Mouse (Mus musculus): ENCODE measurements at regions not wholly inside any gene's neighbourhood (a gene's known extent, or its start where the extent isn't known, plus 50 kb on each side); places are given as distances from the start of the nearest gene placed in this dataset.

DNA sequence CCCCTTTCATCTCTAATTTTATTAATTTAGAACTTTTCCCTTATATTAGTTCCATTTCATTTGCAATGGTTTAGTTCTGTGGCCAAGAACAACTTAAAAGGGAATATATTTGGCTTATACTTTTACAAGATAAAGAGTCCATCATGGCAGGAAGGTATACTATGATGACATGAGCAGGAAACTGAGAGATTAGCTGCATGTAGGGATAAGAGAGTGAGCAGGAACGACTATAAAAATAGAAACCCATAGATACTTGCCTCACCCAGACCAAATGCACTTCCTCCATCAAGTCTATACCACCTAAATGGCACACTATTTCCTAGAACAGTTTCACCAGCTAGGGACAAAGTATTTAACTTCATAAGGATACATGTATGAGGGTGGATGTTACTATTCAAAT, 752.2 kb upstream of the Pou3f4 start:
- H3K9me3 ChIP-seq (replicated peaks; ENCODE audit: control insufficient read depth, low read length, poor library complexity, severe bottlenecking): no peaks in the 10 kb centered on the region
- no peaks in the 10 kb centered on the region for H3K4me1 ChIP-seq (ENCODE audit: control insufficient read depth, insufficient read depth, low read length)
- no peaks in the 10 kb centered on the region for H3K27me3 ChIP-seq (ENCODE audit: control insufficient read depth, insufficient read depth, low read depth, low read length)
- no peaks in the 10 kb centered on the region for H3K36me3 ChIP-seq (ENCODE audit: control insufficient read depth, insufficient read depth, low read length)
- H3K27ac ChIP-seq (ENCODE audit: low read length): no peak overlapping the region
- no peak overlapping the region for H3K9ac ChIP-seq (ENCODE audit: low read depth, low read length)
- no peak for ATAC-seq
- WGBS: 46% methylated on average over 1 of the region's 1 CpGs
- H3K4me2 ChIP-seq (ENCODE audit: low read length): no peak overlapping the region
- H3K4me3 ChIP-seq (ENCODE audit: low read depth, low read length): no peak overlapping the region

DNA sequence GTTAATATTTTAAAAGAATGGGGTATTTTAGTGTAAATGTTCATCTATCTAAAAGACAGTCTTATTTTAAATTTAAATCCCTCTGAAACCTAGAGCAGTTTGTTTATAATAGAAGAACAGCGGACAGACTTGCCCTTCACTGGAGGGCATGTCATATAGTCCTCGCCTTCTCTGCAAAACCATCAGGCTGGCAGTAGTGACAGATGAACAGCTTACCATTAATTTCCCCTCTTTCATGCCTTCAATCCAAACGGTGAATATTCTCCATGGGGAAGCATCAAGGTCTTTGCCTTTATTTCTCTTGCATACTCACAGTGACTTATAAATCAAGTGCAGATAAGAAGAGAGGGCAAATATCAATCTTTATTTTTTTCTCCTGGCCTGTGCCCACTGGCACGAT, 737.7 kb upstream of the Pou3f4 start:
- no peaks in the 10 kb centered on the region for H3K27me3 ChIP-seq (ENCODE audit: control insufficient read depth, insufficient read depth, low read depth, low read length)
- no peak overlapping the region for H3K9ac ChIP-seq (ENCODE audit: low read depth, low read length)
- no peak overlapping the region for H3K4me3 ChIP-seq (ENCODE audit: low read depth, low read length)
- no peak for ATAC-seq
- no peaks in the 10 kb centered on the region for H3K9me3 ChIP-seq (replicated peaks; ENCODE audit: control insufficient read depth, low read length, poor library complexity, severe bottlenecking)
- H3K4me1 ChIP-seq (ENCODE audit: control insufficient read depth, insufficient read depth, low read length): no peaks in the 10 kb centered on the region
- 33% methylated on average over 4 of the region's 4 CpGs for WGBS
- H3K36me3 ChIP-seq (ENCODE audit: control insufficient read depth, insufficient read depth, low read length): no peaks in the 10 kb centered on the region
- 0 out of 2 replicates have a peak overlapping the region, but pooled peaks have one; percentile 4 for H3K4me2 ChIP-seq (ENCODE audit: low read length)
- no peak overlapping the region for H3K27ac ChIP-seq (ENCODE audit: low read length)

DNA sequence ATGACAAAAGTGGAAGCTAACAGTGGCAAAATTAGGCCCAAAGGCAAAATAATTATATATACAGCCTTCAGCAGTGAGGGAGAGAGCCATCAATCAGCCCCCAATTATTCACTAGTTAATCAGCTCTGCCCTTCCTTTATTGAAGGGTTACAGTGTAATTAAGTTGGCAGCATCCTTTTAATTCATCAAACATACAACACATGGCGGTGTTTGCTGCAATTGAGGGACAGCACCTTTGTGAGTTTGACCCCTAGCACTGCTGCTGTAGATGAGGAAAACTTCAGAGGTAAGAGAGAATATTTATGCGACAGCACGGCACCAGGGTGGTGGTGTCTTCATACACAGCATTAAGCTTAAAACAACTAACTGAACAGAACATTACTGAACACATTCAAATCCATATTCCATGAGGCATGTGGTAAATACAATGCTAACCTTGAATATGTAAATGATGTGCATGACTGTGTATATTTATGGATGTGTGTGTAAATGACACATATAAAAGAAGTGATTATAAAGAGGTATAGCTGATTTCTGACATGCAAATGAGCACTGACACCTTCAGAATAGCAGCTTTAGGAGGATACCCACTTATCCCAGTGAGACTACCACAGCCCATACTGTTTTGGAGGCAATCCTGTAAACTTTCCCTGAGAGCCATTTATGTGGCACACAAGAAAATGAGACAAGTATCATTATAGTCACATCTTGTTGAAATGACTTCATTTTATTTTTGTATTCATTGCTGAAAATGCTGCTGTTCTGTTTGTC, 736.1 kb upstream of the Pou3f4 start:
- 36% methylated on average over 3 of the region's 3 CpGs for WGBS
- ATAC-seq: 0 out of 2 replicates have a peak, but pooled peaks have one; percentile 28
- no peak overlapping the region for H3K27ac ChIP-seq (ENCODE audit: low read length)
- H3K27me3 ChIP-seq (ENCODE audit: control insufficient read depth, insufficient read depth, low read depth, low read length): no peaks in the 10 kb centered on the region
- H3K9me3 ChIP-seq (replicated peaks; ENCODE audit: control insufficient read depth, low read length, poor library complexity, severe bottlenecking): no peaks in the 10 kb centered on the region
- H3K4me2 ChIP-seq (ENCODE audit: low read length): no peak overlapping the region
- no peak overlapping the region for H3K4me3 ChIP-seq (ENCODE audit: low read depth, low read length)
- H3K9ac ChIP-seq (ENCODE audit: low read depth, low read length): no peak overlapping the region
- H3K4me1 ChIP-seq (ENCODE audit: control insufficient read depth, insufficient read depth, low read length): no peaks in the 10 kb centered on the region
- no peaks in the 10 kb centered on the region for H3K36me3 ChIP-seq (ENCODE audit: control insufficient read depth, insufficient read depth, low read length)

DNA sequence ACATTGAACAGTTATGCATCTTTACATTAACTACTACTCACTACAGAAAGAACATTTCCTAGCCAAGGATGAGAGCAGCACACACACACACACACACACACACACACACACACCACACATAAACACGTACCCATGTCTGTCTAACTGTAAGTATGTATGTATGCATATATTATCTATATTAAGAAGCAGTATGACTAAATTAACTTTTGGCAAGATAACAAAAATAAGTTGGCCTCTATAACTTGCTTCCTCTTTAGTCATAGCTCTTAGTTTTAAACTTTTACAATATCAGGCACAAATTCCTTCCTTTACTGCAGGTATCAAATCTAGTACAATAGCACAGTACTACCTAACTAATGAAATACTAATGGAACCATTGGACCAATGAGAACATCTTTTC, 717.1 kb upstream of the Pou3f4 start:
- Histone ChIP-seq H3K27ac (ENCODE audit: low read length) (no peak overlapping the region), H3K4me3 (ENCODE audit: low read depth, low read length) (no peak overlapping the region), H3K36me3 (ENCODE audit: control insufficient read depth, insufficient read depth, low read length) (no peaks in the 10 kb centered on the region), H3K9me3 (replicated peaks; ENCODE audit: control insufficient read depth, low read length, poor library complexity, severe bottlenecking) (no peaks in the 10 kb centered on the region), H3K4me2 (ENCODE audit: low read length) (no peak overlapping the region), H3K27me3 (ENCODE audit: control insufficient read depth, insufficient read depth, low read depth, low read length) (no peaks in the 10 kb centered on the region), H3K9ac (ENCODE audit: low read depth, low read length) (no peak overlapping the region), H3K4me1 (ENCODE audit: control insufficient read depth, insufficient read depth, low read length) (no peaks in the 10 kb centered on the region)
- WGBS: 76% methylated on average over 1 of the region's 1 CpGs
- no peak for ATAC-seq

DNA sequence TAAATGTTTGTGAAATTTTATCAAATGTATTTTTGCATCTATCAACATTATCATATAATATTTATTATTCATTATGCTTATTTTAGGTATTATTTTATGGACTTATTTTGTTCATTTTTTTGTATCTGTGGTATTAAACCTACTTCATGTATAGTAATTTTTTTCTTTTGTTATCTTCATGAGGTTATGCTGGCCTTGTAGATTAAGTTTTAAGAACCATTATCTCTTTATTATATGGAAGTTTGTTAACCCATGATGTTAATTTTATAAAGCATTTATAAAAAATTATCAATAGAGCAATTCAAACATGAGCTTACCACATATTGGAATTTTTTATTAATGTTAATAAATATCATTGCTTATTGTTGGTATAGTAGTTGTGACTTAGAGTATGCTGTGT, 704.6 kb upstream of the Pou3f4 start:
- H3K9ac ChIP-seq (ENCODE audit: low read depth, low read length): no peak overlapping the region
- no peaks in the 10 kb centered on the region for H3K4me1 ChIP-seq (ENCODE audit: control insufficient read depth, insufficient read depth, low read length)
- H3K27me3 ChIP-seq (ENCODE audit: control insufficient read depth, insufficient read depth, low read depth, low read length): no peaks in the 10 kb centered on the region
- no peak overlapping the region for H3K4me3 ChIP-seq (ENCODE audit: low read depth, low read length)
- no peak for ATAC-seq
- H3K27ac ChIP-seq (ENCODE audit: low read length): no peak overlapping the region
- H3K36me3 ChIP-seq (ENCODE audit: control insufficient read depth, insufficient read depth, low read length): no peaks in the 10 kb centered on the region
- H3K9me3 ChIP-seq (replicated peaks; ENCODE audit: control insufficient read depth, low read length, poor library complexity, severe bottlenecking): no peaks in the 10 kb centered on the region
- no peak overlapping the region for H3K4me2 ChIP-seq (ENCODE audit: low read length)

DNA sequence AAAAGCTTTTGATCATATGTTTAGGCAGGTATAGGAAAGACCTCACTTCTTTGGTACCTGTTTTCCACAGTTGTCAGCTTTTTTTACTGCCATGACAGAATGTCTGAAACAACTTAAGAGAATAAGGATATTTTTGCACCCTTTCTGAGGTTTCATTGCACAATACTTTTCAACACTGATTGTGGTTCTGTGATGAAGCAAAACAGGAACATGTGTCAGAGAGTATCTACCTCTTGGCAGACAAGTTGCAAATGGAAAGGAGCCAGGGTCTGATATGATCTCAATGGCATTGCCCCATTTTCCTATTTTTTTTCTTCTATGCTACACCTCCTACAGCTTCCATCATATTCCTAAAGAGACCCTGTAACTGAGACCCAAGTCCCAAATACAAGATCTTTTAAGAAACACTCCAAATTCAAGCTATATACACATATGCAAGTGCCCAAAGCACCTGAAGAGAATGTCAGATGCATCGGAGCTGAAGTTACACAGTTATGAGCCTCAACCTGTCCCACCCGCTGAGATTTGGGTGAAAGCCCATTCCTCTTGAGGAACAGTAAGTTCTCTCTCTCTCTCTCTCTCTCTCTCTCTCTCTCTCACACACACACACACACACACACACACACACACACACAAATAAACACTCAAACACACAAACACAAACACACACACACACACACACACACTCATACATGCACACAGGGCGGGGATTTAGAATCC, 696.4 kb upstream of the Pou3f4 start:
- no peaks in the 10 kb centered on the region for H3K4me1 ChIP-seq (ENCODE audit: control insufficient read depth, insufficient read depth, low read length)
- no peak overlapping the region for H3K27ac ChIP-seq (ENCODE audit: low read length)
- no peaks in the 10 kb centered on the region for H3K36me3 ChIP-seq (ENCODE audit: control insufficient read depth, insufficient read depth, low read length)
- no peak for ATAC-seq
- H3K9me3 ChIP-seq (replicated peaks; ENCODE audit: control insufficient read depth, low read length, poor library complexity, severe bottlenecking): no peaks in the 10 kb centered on the region
- no peak overlapping the region for H3K4me3 ChIP-seq (ENCODE audit: low read depth, low read length)
- H3K27me3 ChIP-seq (ENCODE audit: control insufficient read depth, insufficient read depth, low read depth, low read length): no peaks in the 10 kb centered on the region
- 92% methylated on average over 3 of the region's 3 CpGs for WGBS
- no peak overlapping the region for H3K4me2 ChIP-seq (ENCODE audit: low read length)
- H3K9ac ChIP-seq (ENCODE audit: low read depth, low read length): no peak overlapping the region

DNA sequence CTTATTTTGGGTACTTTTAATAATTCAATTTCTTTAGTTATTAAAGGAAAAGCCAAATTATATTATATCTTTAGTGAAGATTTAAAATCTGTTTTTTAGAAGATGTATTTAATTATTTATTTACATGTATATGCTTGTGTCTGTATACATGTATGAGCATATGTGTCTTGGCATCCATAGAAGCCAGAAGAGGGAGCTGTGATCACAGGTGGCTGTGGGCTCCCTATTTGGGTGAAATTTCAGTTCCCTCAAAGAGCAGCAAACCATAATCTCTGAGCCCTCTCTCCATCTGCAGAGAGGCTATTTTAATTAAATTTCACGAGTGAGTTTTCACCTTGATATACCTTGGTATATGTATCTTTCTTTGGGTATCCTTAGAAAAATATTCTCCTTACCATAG, 693.4 kb upstream of the Pou3f4 start:
- Histone ChIP-seq H3K9me3 (replicated peaks; ENCODE audit: control insufficient read depth, low read length, poor library complexity, severe bottlenecking) (no peaks in the 10 kb centered on the region), H3K27me3 (ENCODE audit: control insufficient read depth, insufficient read depth, low read depth, low read length) (no peaks in the 10 kb centered on the region), H3K36me3 (ENCODE audit: control insufficient read depth, insufficient read depth, low read length) (no peaks in the 10 kb centered on the region), H3K4me3 (ENCODE audit: low read depth, low read length) (no peak overlapping the region), H3K4me1 (ENCODE audit: control insufficient read depth, insufficient read depth, low read length) (no peaks in the 10 kb centered on the region), H3K27ac (ENCODE audit: low read length) (no peak overlapping the region), H3K4me2 (ENCODE audit: low read length) (no peak overlapping the region), H3K9ac (ENCODE audit: low read depth, low read length) (no peak overlapping the region)
- 50% methylated on average over 1 of the region's 1 CpGs for WGBS
- no peak for ATAC-seq

Measured in midbrain, embryonic 16.5 days (tissue).